Mouse (Mus musculus) megakaryocyte, embryonic 14.5 days (primary cell): ENCODE results near the gene Taf1b.

ENCODE experiments used
- FLI1 ChIP-seq: IDR thresholded peaks from 2 replicates; pipeline ENCODE4 v1.6.1; 2012; ENCODE audit warnings: low read length, inconsistent platforms, mixed read lengths
- GATA1 ChIP-seq: IDR thresholded peaks from 3 replicates; pipeline ENCODE4 v1.6.1; 2012; ENCODE audit warnings: mixed read lengths, low read length, inconsistent platforms, borderline replicate concordance

DNA sequence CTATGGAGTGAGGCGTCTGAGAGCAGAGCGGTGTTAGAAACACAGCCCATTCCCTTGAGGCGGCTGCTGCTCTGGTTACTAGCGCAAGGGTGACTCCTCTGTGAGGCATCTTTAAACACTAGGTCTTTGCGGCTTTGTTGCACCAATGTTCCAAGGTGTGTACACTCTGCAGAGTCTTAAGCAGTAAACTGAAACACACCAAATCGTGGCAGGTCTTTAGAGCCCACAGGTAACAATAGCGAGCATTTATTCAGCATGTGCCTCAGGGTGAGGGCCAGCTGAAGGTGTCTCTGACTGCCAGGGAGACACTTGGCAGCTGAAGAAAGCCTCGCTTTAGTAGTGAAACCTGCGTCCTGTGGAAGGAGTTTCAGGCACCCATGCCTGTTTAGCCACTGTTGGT lies 93.9 kb downstream of the Taf1b start:
- no peak for TF ChIP-seq GATA1
- TF ChIP-seq FLI1: no peak
